Mouse (Mus musculus) CH12.LX (cell line): ENCODE data around the gene Itpr1. TPM values are rescaled to one million over a fixed set of nuclear protein-coding genes. Genes with fewer than 3 reads are reported as not detected.

Experiments
- DNase-seq: peaks from one replicate; pipeline ENCODE4 v3.0.0-alpha.2; 2013; ENCODE audit errors: extremely low read depth
- H3K27ac ChIP-seq: 2 replicates; pipeline ENCODE4 v1.5.1; 2012; ENCODE audit warnings: low read depth, mild to moderate bottlenecking, control low read depth, moderate library complexity; ENCODE audit not compliant: insufficient read depth
- H3K27me3 ChIP-seq: replicated peaks from 2 replicates; pipeline ENCODE3; 2012; ENCODE audit warnings: inconsistent platforms
- H3K36me3 ChIP-seq, 2 experiments: replicated peaks in 1 of 2; 2 replicates each; pipeline versions ENCODE3 to v1.6.1; 2012; ENCODE audit warnings: inconsistent platforms in 1 of 2, low read length in 1 of 2, mild to moderate bottlenecking in 1 of 2, mixed read lengths in 1 of 2, moderate library complexity in 1 of 2; ENCODE audit not compliant: control insufficient read depth in 1 of 2, insufficient read depth in 1 of 2
- H3K4me1 ChIP-seq, 2 experiments: 2 replicates each; pipeline ENCODE4 v1.6.1; 2012; ENCODE audit warnings: inconsistent platforms in 1 of 2, moderate library complexity in 1 of 2; ENCODE audit not compliant: insufficient read depth in 2 of 2, control insufficient read depth in 1 of 2
- H3K4me2 ChIP-seq: 2 replicates; pipeline ENCODE4 v1.6.1; 2012; ENCODE audit warnings: low read depth, mild to moderate bottlenecking, control low read depth; ENCODE audit not compliant: poor library complexity, insufficient read depth, severe bottlenecking
- H3K4me3 ChIP-seq, 3 experiments: fragments of 150-350 bp in 1 of 3; sonication (generic) in 1 of 3; replicated peaks in 1 of 3; 2 replicates each; pipeline versions ENCODE3 to v1.5.1; 2011 to 2012; ENCODE audit warnings: low read depth in 2 of 3, low read length in 2 of 3, mild to moderate bottlenecking in 2 of 3, moderate library complexity in 2 of 3, control low read depth in 1 of 3, improper control_type of control experiment in 1 of 3, inconsistent platforms in 1 of 3, mixed read lengths in 1 of 3; ENCODE audit not compliant: poor library complexity in 1 of 3
- H3K79me2 ChIP-seq: replicated peaks from 2 replicates; pipeline ENCODE4 v1.6.1; 2012; ENCODE audit warnings: mild to moderate bottlenecking, moderate library complexity; ENCODE audit not compliant: control insufficient read depth, poor library complexity, insufficient read depth, severe bottlenecking; ENCODE audit errors: extremely low read depth
- H3K9ac ChIP-seq: 2 replicates; pipeline ENCODE4 v1.6.1; 2012; ENCODE audit warnings: low read depth, mild to moderate bottlenecking, control low read depth, moderate library complexity; ENCODE audit not compliant: insufficient read depth
- H3K9me3 ChIP-seq: replicated peaks from 2 replicates; pipeline ENCODE3; 2012; ENCODE audit warnings: low read length, inconsistent platforms, mixed read lengths
- BHLHE40 ChIP-seq: IDR thresholded peaks from 2 replicates; pipeline ENCODE4 v1.6.1; 2011; ENCODE audit warnings: mild to moderate bottlenecking, low read depth, low read length, improper control_type of control experiment
- CHD2 ChIP-seq: IDR thresholded peaks from 2 replicates; pipeline ENCODE4 v1.6.1; 2011; ENCODE audit warnings: low read length, improper control_type of control experiment
- E2F4 ChIP-seq: IDR thresholded peaks from 2 replicates; pipeline ENCODE4 v1.6.1; 2011; ENCODE audit warnings: low read depth, low read length, improper control_type of control experiment; ENCODE audit not compliant: insufficient replicate concordance
- ETS1 ChIP-seq: conservative IDR thresholded peaks from 2 replicates; pipeline ENCODE4 v1.6.1; 2012; ENCODE audit warnings: low read depth, mild to moderate bottlenecking, inconsistent platforms, low read length, improper control_type of control experiment, moderate library complexity
- GABPA ChIP-seq: IDR thresholded peaks from 2 replicates; pipeline ENCODE4 v1.6.1; 2012; ENCODE audit warnings: low read depth, low read length, improper control_type of control experiment, inconsistent platforms; ENCODE audit not compliant: insufficient replicate concordance
- IRF4 ChIP-seq: IDR thresholded peaks from 2 replicates; pipeline ENCODE4 v1.6.1; 2014; ENCODE audit warnings: low read depth, mild to moderate bottlenecking, inconsistent platforms, low read length, improper control_type of control experiment
- NELFE ChIP-seq: IDR thresholded peaks from 2 replicates; pipeline ENCODE4 v1.6.1; 2011; ENCODE audit warnings: low read depth, low read length, improper control_type of control experiment
- PAX5 ChIP-seq: IDR thresholded peaks from 2 replicates; pipeline ENCODE4 v1.6.1; 2012; ENCODE audit warnings: low read length, inconsistent platforms, mixed read lengths
- POLR2A ChIP-seq: IDR thresholded peaks from 2 replicates; pipeline ENCODE4 v1.6.1; 2011; ENCODE audit warnings: low read depth, mild to moderate bottlenecking, improper control_type of control experiment, low read length
- SMC3 ChIP-seq: IDR thresholded peaks from 2 replicates; pipeline ENCODE4 v1.6.1; 2011; ENCODE audit warnings: low read depth, low read length, improper control_type of control experiment
- ZC3H11A ChIP-seq: IDR thresholded peaks from 2 replicates; pipeline ENCODE4 v1.6.1; 2012; ENCODE audit warnings: low read depth, mild to moderate bottlenecking, inconsistent platforms, low read length, improper control_type of control experiment
- ZMIZ1 ChIP-seq: IDR thresholded peaks from 2 replicates; pipeline ENCODE4 v1.6.1; 2012; ENCODE audit warnings: low read depth, mild to moderate bottlenecking, inconsistent platforms, low read length, improper control_type of control experiment
- dilution Hi-C: fragments of 300-500 bp; cut with MboI; formaldehyde crosslinking; loops from 2 replicates; pipeline ENCODE4 v1.14.3; 2020; ENCODE audit warnings: low sequenced_read_pairs; ENCODE audit not compliant: extremely low pct_unique_long_range_greater_than_20kb, extremely low pct_ligation_motif_present
- in situ Hi-C: fragments of 300-500 bp; cut with MboI; formaldehyde crosslinking; loops from 3 replicates; pipeline ENCODE4 v1.14.3; 2019; ENCODE audit warnings: low sequenced_read_pairs, low pct_ligation_motif_present, low pct_unique_long_range_greater_than_20kb, mixed read lengths
- polyA plus RNA-seq: library from polyadenylated mRNA; unstranded; fragments of >175 nt; gene quantifications from 2 replicates; pipeline ENCODE4 v1.2.1, GENCODE M21; 2012; ENCODE audit warnings: low read depth; ENCODE audit not compliant: insufficient read length
- total RNA-seq, 2 experiments: library from RNA; depleted of rRNA; stranded (reverse); fragments of 300-350 nt in 1 of 2; fragments of >200 nt in 1 of 2; gene quantifications; 2 replicates each; pipeline ENCODE4 v1.2.3; 2012 to 2014

The Itpr1 gene
- total and polyA plus RNA-seq, 3 experiments, result 42.8 to 73.1 (median 53.4) TPM

- H3K36me3 ChIP-seq, result peaks cover 31 to 94% of the 10 kb centered on the region in 2 experiments
- in situ Hi-C loops (no loop called here), dilution Hi-C loops (no loop called here)
- no peak for DNase-seq
- H3K4me1 ChIP-seq, result peaks cover 0 to 46% of the 10 kb centered on the region in 2 experiments; a peak in 2 of 4 replicates
- H3K9ac ChIP-seq, result no peak overlapping the region
- peaks cover 6% of the 10 kb centered on the region; the same call in 1 of the 2 replicates for H3K79me2 ChIP-seq
- no peak overlapping the region for H3K4me3 ChIP-seq
- TF ChIP-seq ZMIZ1, result no peak
- no peaks in the 10 kb centered on the region for H3K9me3 ChIP-seq
- no peaks in the 10 kb centered on the region for H3K27me3 ChIP-seq
- H3K27ac ChIP-seq, result no peak overlapping the region
- H3K4me2 ChIP-seq, result no peak overlapping the region
Observed at GRCm38 (mm10) chr6:108240004-108240403, 27.1 kb downstream of the Itpr1 start.

- DNase-seq, result no peak
- dilution Hi-C loops (no loop called here), in situ Hi-C loops (no loop called here)
- Histone ChIP-seq H3K36me3 (peaks cover 32 to 95% of the 10 kb centered on the region in 2 experiments), H3K4me1 (peaks cover 1 to 48% of the 10 kb centered on the region in 2 experiments; a peak in 3 of 4 replicates), H3K9ac (no peak overlapping the region), H3K4me3 (no peak overlapping the region), H3K27ac (no peak overlapping the region), H3K27me3 (no peaks in the 10 kb centered on the region), H3K79me2 (peaks cover 6% of the 10 kb centered on the region; the same call in 1 of the 2 replicates), H3K4me2 (no peak overlapping the region), H3K9me3 (no peaks in the 10 kb centered on the region)
- TF ChIP-seq GABPA (no peak), ZC3H11A (no peak), CHD2 (no peak), SMC3 (no peak), BHLHE40 (no peak), NELFE (no peak)
Observed at GRCm38 (mm10) chr6:108240754-108241153, 27.9 kb downstream of the Itpr1 start.

GRCm38 (mm10) chr6:108244571-108244970, 31.7 kb downstream of the Itpr1 start:
- Histone ChIP-seq H3K4me1 (peaks cover 11 to 57% of the 10 kb centered on the region in 2 experiments), H3K36me3 (peaks cover 22 to 90% of the 10 kb centered on the region in 2 experiments), H3K9ac (no peak overlapping the region), H3K27ac (no peak overlapping the region), H3K9me3 (no peaks in the 10 kb centered on the region), H3K27me3 (no peaks in the 10 kb centered on the region), H3K4me3 (no peak overlapping the region), H3K4me2 (no peak overlapping the region), H3K79me2 (peaks cover 12% of the 10 kb centered on the region)
- TF ChIP-seq ETS1, result no peak
- TF ChIP-seq IRF4, result no peak
- TF ChIP-seq E2F4, result no peak
- TF ChIP-seq PAX5, result no peak
- TF ChIP-seq POLR2A, result no peak
- dilution Hi-C loops (no loop called here), in situ Hi-C loops (no loop called here)
- no peak for DNase-seq
